Mouse (Mus musculus): ENCODE measurements around the gene Metap2. TPM values are rescaled to one million over a fixed set of nuclear protein-coding genes. Genes with fewer than 3 reads are reported as not detected.
"Not testable (repeated sequence)": the region's sequence is repeated elsewhere in the genome, so short reads cannot be mapped to it uniquely, and the experiment has no call there.

Gene Metap2
- total RNA-seq, 2 experiments from 2014 or later: 509 to 616 TPM

GRCm38 (mm10) chr10:93876772-93877171 lies 20.1 kb downstream of the Metap2 start:
- no peak for ATAC-seq (replicated peaks; ENCODE audit: low FRiP score, low TSS enrichment, poor library complexity, severe bottlenecking)

GRCm38 (mm10) chr10:93868886-93869285 lies 28.0 kb downstream of the Metap2 start:
- ATAC-seq (replicated peaks; ENCODE audit: low FRiP score, low TSS enrichment, poor library complexity, severe bottlenecking): no peak

DNA sequence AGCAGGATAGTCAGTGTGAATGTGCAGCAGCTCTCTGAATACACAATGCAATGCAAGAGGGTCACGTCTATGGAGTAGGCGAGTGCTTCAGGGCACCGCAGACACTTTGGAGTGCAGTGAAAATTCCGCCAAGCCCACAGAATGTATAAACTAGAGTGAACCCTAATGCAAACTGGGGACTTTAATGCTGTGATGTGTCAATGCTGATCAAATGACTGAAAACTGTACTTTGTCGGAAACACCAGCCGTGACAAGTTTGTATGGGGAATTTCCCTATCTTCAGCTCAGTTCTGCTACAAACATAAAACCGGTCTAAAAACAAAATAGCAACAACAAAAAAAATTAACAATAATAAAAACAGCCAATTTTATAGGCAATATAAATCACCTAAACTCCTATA lies 28.5 kb downstream of the Metap2 start:
- ATAC-seq (replicated peaks; ENCODE audit: low FRiP score, low TSS enrichment, poor library complexity, severe bottlenecking): no peak

GRCm38 (mm10) chr10:93856095-93856494 lies 40.8 kb downstream of the Metap2 start:
- no peak for ATAC-seq (replicated peaks; ENCODE audit: low FRiP score, low TSS enrichment, poor library complexity, severe bottlenecking)

DNA sequence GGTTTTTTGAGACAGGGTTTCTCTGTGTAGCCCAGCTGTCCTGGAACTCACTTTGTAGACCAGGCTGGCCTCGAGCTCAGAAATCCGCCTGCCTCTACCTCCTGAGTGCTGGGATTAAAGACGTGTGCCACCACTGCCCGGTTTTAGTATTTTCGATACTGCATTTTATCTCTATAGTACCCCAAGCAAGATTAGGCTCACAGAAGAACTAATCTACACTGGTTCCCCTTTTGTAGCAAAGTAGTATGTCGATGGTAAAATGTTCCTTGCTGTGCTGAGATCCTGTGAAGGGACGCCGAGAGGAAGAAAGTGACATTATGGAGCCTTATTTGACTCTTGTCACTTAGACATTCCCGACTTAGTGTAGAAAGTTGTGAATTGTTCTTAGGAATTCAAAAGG lies 41.8 kb downstream of the Metap2 start:
- no peak for ATAC-seq (replicated peaks; ENCODE audit: low FRiP score, low TSS enrichment, poor library complexity, severe bottlenecking)

- ATAC-seq (replicated peaks; ENCODE audit: low FRiP score, low TSS enrichment, poor library complexity, severe bottlenecking): no peak
Measured at GRCm38 (mm10) chr10:93846706-93847105, 50.2 kb downstream of the Metap2 start.

- not testable (repeated sequence) for ATAC-seq (replicated peaks; ENCODE audit: low FRiP score, low TSS enrichment, poor library complexity, severe bottlenecking)
Measured at GRCm38 (mm10) chr10:93835115-93835514, 61.8 kb downstream of the Metap2 start.

DNA sequence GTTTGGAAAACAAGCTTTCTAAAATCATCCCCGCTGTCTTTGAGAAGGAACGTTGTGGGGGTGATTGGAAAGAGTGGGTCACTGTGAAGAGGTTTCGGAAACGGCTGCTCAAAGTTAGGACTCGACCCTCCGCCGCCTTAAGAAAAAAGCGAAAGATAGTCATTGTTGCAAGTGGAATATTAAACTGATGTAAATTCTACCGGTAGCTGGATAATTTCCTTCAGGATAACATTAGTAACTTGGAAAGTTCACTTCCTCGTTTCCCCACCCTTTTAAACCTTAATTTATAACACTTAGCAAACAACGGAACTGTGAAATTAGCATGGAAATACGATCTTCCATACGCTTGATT lies 62.5 kb downstream of the Metap2 start:
- ATAC-seq (replicated peaks; ENCODE audit: low FRiP score, low TSS enrichment, poor library complexity, severe bottlenecking): no peak

DNA sequence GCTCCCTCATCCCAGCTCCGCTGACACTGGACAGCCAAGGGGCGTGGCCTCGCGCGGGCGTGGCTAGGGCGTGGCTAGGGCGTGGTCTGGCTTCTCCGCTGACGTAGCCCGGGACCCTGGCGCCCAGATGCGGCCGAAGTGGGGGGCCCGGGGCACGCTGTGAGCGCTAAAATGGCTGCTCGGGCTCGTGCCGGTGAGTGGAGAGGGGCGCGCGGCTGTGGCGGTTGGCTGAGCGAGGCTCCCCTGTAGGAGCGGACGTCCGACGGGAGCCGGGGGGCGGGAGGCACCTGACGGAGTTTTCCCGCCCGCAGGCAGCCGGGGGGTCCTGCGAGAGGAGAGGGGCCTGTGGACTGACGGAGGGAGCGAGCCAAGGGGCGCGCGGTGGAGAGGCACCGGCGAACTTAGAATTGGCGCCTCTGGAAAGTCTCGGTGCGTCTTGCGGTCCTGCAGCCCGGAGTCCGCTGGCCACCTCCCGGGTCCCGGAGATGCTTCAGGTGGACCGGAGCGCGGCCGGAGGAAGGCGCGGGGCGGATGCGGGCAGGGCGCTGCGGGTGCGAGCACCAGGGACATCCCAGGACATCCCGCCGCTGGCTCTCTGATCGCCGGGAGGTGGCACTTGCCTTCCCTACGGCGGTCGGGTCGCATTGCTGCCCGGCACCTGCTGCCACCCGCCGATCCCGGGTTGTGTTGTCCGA lies 63.0 kb downstream of the Metap2 start:
- peak; percentile 84 for ATAC-seq (replicated peaks; ENCODE audit: low FRiP score, low TSS enrichment, poor library complexity, severe bottlenecking)

GRCm38 (mm10) chr10:93833370-93833698 lies 63.6 kb downstream of the Metap2 start:
- no peak for ATAC-seq (replicated peaks; ENCODE audit: low FRiP score, low TSS enrichment, poor library complexity, severe bottlenecking)

DNA sequence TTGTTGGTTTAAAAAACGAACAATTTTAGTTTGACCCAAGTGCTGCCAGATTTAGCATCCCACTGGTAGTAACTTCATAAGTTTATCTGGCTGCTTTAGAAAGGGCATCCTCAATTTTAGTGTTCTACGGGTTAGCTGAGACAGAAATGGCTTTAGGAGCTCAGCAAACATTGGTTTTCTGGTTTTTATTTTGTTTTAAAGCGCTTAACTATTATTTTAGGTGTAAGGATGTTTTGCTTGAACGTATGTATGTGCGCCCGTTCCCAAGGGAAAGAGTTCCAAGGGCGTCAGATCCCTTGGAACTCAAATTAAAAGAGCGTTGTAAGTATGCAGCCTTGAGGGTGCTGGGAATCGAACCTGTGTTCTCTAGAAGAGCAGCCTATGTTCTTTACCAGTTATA lies 64.1 kb downstream of the Metap2 start:
- no peak for ATAC-seq (replicated peaks; ENCODE audit: low FRiP score, low TSS enrichment, poor library complexity, severe bottlenecking)

DNA sequence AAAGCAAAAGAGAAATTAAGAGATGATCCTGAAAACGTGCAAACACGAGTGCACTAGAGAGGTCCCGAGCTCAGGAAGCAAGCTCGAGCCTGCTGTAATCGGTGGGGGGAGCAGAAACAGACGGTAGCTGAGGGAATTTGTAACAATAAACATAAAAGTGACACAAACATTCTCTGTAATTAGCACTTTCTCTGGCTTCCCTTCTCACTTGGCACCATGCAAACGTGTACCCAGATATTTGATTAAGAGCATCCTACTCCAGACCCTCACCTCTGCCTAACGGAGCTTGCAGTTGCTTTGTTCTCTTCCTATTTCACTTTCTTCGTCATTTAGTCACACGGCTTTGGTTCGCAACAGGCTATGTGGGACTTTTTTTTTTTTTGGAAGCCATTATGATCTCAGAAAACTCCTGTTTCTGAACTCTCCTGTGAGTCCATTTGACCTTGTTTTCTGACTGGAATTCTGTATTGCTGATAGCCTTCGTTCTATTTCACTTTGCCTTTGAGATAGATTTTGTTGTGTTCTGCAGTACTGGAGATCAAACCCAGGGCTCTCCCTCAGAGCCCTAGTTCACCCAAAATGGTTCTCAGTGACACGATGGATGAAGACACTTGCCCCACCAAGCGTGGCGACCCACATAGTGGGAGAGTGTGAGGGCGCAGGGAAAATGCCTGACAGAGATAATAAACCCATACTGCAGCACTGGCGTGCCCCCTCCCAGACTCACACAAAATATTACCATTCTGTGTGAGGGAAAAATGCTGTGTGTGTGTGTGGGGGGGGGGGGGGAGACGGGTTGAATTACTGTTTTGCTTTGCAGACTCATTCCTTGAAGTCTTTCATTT lies 64.9 kb downstream of the Metap2 start:
- ATAC-seq (replicated peaks; ENCODE audit: low FRiP score, low TSS enrichment, poor library complexity, severe bottlenecking): no peak

DNA sequence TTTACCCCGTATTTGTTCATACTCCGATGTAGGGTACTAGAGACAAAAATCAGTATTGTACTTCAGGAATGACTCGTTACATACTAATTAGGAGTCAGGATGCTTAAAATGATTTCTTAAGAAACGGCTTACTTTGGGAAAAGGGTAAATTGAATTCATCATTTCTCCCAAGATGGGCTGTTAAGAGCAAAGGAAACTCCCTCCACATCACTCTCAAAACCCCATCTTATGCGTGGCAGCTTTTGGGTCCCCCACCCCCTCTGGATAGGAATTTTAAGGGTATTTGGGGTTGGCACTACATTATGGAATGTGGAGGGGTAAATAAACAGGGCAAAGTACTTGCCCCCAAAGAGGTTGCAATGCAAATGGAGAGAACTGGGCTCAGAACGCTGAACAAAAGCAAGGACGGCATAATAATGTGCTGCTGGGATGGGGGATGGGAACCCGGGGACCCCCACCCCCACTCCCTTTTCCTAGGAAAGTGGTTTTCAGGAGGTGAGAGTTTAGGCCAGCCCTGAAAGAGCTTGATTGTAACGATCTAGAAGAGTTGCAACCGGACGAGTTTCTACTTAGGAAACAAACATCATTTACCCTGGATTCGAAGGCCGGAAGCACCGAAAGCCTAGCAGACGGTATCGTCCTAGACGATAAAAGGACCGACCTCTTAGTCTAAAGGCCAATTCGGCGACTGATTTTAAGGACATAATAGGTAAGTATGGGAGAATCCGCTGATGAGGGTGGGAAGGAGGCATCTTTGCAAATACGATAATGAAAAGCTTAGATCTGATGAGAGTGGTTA lies 65.8 kb downstream of the Metap2 start, which contains the start of gene Usp44:
Gene Usp44, plus strand, starts transcription at position 625 of the 799 bp plus-strand sequence.
- no peak for ATAC-seq (replicated peaks; ENCODE audit: low FRiP score, low TSS enrichment, poor library complexity, severe bottlenecking)

- no peak for ATAC-seq (replicated peaks; ENCODE audit: low FRiP score, low TSS enrichment, poor library complexity, severe bottlenecking)
Measured at GRCm38 (mm10) chr10:93829898-93830831, 66.7 kb downstream of the Metap2 start.

DNA sequence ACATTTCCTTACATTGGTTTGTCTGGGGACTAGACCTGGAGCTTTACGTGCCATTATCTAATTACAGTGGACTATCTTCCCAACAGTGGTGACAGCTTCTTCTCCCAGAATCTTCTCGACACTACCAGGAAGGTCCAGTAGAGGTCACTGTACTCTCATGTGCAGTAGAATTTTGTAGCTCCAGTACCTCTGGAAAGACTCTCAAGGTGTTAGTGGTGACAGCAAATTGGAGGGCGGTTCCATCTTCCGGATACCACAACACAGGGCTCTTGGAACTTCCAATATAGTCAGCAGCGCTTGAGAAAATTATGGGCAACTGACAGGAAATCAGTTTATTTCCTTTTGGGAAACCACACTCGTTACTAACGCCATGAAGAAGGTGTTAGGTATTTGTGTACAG lies 78.2 kb downstream of the Metap2 start:
- peak; percentile 82 for ATAC-seq (replicated peaks; ENCODE audit: low FRiP score, low TSS enrichment, poor library complexity, severe bottlenecking)

DNA sequence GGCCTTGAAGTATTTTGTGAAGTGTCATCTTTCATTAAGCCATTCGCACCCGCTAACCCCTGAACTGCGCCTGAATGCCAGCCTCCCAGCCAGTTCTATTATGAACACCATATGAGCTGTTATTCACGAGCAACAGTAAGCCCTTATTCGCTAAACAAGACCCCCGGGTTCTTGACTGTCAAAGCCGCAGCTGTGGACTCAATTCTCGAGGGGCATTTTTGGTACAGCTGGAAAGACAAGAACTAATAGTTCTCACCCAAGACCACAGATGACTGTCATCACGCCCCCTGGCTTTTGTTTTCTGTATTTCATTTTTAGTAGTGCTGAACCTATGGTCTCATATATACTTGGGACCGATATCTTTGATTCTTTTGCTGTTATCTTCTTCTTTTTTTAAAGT lies 83.1 kb downstream of the Metap2 start:
- no peak for ATAC-seq (replicated peaks; ENCODE audit: low FRiP score, low TSS enrichment, poor library complexity, severe bottlenecking)

DNA sequence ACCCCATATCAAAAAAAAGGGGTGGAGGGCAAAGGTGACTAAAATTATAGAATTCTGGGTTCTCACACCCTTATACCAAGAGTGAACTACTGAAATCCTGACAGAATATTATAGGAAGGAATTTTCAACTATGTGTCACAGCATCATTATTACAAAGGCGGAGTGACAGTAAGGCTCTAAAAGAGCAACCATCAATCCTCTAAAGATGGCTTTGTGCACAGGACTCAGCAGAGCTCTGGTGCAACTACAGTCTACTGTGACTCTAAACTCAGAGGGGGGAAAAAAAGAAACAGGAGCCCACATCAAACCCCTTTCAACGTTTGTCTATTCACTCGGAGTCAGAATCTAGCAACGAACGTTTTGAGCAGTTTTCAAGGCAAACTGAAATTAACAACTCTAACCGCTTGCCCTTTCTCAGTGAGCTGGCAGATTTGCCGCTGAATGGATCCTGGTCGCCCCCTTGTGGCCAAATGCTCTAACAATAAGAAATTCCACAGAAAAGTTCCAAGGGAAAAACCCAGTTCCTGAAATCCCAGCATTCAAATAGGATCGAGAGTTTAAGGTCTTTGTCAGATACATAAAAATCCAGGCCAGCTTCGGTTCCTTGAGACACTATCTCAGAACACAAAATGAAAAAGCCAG lies 84.0 kb downstream of the Metap2 start:
- peak; percentile 68 for ATAC-seq (replicated peaks; ENCODE audit: low FRiP score, low TSS enrichment, poor library complexity, severe bottlenecking)

- ATAC-seq (replicated peaks; ENCODE audit: low FRiP score, low TSS enrichment, poor library complexity, severe bottlenecking): no peak
Measured at GRCm38 (mm10) chr10:93812098-93812497, 84.8 kb downstream of the Metap2 start.
